Mouse (Mus musculus) fibroblast of lung, adult 2 months (primary cell): Measurements from ENCODE around the gene Shank2.

Source experiments
- DNase-seq: peaks from one replicate; pipeline ENCODE4 v3.0.0-alpha.2; 2011; ENCODE audit warnings: low read depth

Shank2 gene

DNA sequence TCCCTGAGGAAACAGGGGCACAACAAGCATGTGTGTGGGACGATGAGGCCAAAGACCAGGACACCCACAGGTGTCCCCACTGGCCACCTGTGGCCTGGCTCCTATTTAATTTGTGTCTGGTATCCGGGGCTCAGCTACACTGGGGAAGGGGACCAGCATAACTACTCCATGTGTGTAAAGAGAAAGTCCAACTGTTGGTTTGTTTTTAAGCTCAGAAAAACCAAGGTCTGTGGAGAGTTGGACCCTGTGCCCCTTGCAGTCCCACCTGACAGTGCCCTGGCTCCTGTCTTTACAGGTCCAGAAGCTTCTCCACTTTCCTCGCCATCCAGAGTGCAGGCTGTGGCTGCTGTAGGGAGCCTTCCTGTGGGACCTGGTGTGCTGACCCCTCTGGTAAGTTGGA, at the start of gene Shank2:
Shank2 (plus strand) TSS at position 301 of the 400 bp plus-strand sequence.
- no peak for DNase-seq

DNA sequence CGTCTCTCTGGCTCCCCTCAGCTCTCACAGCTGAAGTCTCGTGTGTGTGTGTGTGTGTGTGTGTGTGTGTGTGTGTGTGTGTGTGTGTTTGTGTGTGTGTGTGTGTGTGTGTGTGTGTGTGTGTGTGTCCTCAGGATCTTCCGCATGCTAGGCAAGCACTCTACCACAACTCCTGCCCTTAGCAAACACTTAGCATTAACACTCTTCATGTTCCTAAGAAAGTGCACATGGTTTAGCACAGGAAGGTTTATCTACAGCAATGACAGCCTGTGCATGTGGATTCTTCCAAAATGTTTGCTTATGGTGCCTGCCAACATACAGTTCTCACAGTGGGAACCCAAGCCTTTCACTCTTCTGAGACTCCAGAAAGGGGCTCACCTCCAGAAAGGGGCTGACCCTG, 49.6 kb upstream of the Shank2 start:
- no peak for DNase-seq

GRCm38 (mm10) chr7:143956575-143957295, 45.0 kb upstream of the Shank2 start:
- no peak for DNase-seq

DNA sequence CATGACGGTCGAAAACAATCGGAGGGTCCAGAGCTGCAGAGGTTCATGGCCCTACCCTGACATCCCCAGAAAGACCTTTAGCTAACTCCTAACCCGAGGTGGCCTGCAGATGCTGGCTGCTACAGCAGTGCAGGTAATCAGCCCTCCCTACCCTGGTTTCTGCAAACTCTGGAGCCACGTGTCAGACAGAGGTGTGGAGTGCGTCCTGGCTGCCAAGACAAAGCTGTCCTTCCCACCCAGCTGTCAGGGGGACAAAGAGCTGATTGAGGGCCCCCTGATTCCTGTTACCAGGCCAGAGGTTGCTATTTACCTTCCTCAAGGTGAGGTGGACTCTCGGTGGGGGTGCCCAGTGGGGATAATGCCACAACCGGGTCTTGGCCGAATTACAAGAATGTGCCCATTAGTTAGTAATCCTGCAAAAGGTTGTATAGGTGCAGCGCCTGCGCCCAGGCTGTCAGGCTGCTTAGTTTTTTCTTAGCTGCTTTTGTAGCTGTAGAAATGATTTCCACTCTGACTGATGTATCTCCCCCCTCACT, 43.6 kb upstream of the Shank2 start:
- DNase-seq = no peak

DNA sequence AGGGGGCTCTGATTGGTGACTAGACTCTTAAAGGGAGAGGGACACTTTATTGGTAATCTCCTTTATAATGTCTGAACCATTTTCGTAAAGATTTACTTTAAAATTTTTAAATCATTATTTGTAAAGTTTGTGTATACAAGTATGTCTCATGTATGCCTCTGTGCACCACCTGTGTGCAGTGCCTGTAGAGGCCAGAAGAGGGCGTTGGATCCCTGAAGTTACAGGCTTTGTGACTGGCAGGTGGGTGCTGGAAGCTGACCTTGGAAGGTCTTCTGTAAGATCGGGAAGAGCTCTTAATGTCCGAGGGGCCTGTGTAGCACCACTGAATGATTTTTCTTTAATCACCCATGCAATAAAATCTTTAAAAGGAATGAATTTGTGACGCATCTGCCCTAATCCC, 37.9 kb upstream of the Shank2 start:
- DNase-seq = no peak

DNA sequence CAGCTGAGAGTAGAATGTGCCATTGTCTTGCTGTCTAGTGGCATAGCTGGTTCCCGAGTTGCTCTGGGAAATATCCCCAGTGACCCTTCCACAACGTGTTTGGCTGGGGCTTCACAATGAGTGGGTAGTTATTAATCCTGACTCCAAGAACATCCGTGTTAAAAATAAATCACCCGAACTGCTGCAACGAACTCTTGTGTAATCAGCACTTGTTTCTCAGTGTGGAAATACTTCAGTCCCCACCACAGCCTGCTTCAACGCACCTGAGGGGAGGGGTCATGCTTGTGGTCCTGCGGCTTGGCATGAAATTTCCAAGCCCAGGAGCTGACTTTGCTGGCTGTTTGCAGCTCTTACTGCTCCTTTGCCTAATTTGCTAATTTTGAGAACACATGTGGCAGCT, 35.1 kb upstream of the Shank2 start:
- no peak for DNase-seq

DNA sequence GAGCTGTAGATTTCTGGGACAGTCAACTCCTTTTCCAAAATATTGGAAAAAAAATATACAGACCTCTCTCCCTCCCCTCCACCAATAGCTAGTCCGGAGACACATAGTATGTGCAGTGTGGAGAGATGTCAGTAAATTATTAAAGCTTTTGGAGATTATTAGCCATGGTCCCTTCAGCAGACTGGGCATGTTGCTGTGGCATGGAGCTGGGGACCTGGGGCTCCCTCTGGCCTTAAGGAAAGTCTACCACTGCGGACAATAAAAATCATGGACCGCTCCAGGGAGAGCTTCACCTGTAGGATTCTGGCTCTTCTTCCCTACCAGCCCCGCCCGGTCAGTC, 24.3 kb upstream of the Shank2 start:
- no peak for DNase-seq

DNA sequence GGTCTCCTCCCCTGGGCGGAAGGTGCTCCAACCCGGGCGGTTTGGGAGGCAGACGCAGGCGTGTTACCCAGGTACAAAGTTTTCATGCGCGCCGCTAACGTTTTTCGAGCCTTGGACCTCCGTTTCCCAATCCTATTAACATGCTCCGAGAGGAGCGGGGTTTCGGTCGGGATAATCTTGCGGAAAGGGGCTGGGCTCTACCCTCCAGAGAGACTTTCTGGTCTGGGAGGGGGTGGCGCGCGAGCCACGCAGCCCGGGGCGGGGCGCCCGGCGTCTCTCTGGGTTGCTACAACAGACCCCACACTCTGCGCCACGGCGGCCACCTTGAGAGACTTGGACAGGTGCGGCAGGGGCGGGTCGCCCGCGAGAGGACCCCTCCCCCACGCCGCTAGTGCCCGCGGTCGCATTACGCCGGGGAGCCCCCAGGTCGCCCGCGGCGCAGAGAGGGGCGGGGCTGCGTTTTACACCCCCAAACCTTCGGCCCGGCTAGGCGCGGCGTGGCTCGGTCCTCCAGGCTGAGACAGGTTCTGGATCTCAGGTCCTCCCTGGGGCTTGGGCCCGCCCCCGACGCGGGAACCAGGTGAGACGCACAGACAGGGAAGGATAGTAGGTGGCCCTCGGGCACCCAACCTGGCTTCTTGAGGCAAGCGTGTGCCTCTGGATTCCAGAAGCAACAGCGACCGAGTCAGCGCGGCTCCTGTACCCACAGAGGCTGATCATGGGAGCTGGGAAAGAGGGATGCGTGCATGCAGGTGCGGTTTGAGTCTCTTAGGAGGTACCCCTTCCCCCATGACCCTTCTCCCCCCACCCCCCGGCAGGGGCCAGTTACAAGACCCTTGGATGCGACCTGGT, 23.7 kb upstream of the Shank2 start:
- no peak for DNase-seq

- no peak for DNase-seq
Observed at GRCm38 (mm10) chr7:143978741-143979371, 22.9 kb upstream of the Shank2 start.

- no peak for DNase-seq
Observed at GRCm38 (mm10) chr7:143979986-143980385, 21.7 kb upstream of the Shank2 start.

DNA sequence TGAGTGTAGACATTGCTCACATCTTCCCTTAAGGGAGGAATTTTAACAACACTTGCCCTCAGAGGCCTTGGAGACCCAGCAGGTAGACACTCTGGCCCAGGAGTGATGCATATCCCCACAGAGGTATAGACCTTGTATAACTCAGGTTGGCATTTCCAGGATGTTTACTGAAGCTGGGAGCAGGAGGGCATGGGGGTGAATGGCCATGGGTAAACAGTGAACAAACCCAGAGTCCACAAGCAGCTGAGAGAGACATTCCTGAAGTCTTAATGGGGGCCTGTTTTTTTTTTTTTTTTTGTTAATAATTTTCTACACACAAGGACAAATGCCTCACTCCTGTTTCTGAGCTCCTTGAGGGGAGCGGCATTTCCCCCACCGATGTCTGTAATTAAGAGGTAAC, 15.4 kb upstream of the Shank2 start:
- DNase-seq = no peak

DNA sequence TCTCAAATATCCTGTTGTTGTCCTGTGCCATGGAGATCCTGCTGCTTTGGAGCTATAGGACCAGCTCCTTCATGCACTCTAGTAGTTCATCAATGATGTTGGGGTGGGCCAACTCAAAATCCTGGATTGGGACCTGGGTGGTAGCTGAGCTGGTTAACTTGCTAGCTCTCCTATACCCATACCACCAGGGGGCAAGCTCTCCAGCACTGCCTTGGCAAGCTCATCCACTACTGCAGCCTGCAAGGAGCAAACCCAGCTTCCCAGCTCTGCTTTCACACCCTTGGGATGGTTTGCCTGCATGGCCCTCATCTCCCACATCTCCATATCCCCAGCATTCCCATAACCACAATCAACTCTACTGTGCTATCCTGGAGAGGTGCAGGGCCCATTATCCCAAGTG, 10.6 kb upstream of the Shank2 start:
- DNase-seq = no peak

- no peak for DNase-seq
Observed at GRCm38 (mm10) chr7:143999073-143999472, 2.7 kb upstream of the Shank2 start.

GRCm38 (mm10) chr7:144003471-144003870, 1.7 kb downstream of the Shank2 start:
- no peak for DNase-seq

- no peak for DNase-seq
Observed at GRCm38 (mm10) chr7:144008079-144008478, 6.4 kb downstream of the Shank2 start.

DNA sequence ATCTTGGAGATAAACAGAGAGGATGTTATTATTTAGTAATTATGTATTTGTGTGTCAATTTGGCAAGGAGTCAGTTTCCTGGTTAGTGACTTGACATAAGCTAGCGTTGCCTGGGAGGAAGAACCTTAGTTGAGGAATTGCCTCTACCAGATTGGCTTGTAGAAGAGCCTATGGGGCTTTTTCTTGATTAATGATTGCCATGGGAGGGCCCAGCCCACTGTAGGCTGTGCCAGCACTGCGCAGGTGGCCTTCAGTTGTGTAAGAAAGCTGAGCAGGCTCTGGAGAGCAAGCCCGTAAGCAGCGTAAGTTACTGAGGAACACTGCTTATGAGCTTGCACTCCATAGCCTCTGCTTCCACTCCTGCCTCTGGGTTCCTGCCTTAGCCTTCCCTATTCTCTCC, 7.3 kb downstream of the Shank2 start:
- no peak for DNase-seq

- DNase-seq = no peak
Observed at GRCm38 (mm10) chr7:144014485-144014884, 12.8 kb downstream of the Shank2 start.

GRCm38 (mm10) chr7:144021801-144022200, 20.1 kb downstream of the Shank2 start:
- DNase-seq = no peak

DNA sequence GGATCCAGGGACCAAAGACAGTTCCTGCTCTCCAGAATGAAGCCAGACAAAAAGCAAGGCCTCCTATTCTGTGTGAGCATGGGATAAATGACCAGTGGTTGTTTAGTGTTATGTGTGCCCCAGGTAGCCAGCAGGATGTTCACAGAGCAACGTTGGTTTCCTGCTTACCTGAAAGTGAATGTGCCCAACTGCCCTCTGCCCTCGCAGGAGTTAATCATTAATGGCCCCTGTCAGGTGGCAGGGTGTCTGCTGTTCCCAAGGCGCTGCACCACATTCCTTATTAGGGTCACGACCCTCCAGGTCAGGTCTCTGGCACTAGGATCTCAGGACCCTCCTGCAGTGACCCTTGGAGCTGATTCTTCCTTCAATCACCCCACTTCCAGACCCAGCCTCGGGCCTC, 21.0 kb downstream of the Shank2 start:
- DNase-seq = no peak

- no peak for DNase-seq
Observed at GRCm38 (mm10) chr7:144023561-144023960, 21.8 kb downstream of the Shank2 start.

DNA sequence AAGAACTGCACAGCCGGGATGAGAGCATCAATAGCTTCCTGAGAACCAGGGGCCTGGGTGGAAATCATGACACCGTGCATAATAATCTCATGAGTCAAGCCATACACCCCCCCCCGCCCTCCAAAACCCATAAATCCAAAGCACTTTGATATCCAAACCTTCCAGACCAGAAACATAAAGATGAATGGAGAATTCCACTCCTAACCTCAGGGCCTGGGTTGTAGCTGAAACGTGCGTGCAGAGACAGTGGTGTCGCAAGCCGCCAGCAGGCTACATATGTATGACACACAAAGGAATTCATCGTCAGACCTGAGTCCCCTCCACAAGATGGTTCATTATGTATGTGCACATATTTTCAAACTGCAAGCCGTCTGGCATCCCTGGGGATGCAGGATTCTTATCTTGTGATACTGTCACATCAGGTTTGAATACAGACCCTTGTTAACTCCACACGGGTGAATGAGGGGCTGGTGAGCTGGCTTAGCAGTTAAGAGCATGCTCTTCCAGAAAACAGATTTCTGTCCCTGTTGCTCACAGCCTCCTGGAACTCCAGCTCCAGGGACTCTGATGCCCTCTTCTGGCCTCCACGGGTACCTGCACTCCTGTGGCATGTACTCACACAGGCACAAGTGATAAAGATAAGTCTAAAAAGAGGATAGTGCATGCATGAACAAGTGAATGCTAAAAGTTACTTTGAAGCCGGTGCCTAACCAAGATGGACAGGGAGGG, 24.5 kb downstream of the Shank2 start:
- DNase-seq = no peak

DNA sequence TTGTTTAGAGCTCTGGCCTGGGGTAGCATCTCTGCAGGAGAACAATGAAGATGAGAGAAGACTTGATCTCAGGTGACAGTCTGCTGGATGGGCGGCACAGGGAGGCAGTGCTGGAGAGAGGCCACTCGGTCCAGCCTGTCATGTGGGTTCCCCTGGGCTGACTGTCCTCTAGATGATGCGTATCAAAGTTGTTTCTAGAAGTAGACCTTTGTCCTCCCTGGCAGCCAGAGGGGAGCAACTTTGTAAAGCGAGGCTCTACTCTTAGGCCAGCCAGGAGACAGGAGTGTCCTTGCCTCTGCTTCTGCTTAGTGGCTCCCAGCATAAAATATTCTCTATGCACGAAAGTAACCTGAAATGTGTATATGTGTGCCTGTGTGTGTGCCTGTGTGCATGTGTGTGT, 27.5 kb downstream of the Shank2 start:
- DNase-seq = no peak
